ENCODE assay signal across 8 mouse cellular contexts in the genomic region with DNA sequence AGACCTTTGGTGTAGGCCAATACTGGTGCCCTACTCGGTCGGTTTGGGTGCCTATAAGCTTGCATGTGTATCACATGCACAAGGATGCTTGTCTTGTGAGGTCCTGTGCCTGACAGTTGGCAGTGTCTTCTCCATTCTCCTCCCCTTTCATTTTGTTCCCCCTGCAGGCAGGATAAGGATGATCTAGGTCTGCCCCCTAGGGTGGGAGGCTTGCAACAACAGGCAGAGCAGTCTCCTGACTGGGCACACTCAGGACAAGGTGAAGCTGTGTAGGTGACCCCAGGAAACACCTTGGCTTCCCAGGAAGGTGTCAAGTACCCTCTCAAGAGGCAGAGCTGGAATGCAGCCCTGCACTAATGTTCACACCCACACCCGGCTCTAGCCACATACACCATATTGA. TPM values are rescaled to one million over a fixed set of nuclear protein-coding genes. Genes with fewer than 3 reads are reported as not detected.
DNase-seq lines count a peak whose midpoint lies in the region; ATAC-seq and TF ChIP-seq lines count a peak whose summit lies in the region.

No protein-coding gene starts in this region.

- DNase-seq in CH12.LX (ENCODE audit: extremely low read depth) = peak; percentile 49
- peak; percentile 86 for DNase-seq in adrenal gland, adult 2 months
- peak; percentile 17 for DNase-seq in embryo, embryonic 11.5 days (ENCODE audit: low read depth, low spot score)
- DNase-seq in heart, adult 9 months (ENCODE audit: low spot score in 2 of 2) = peak; percentile 51 to 58
- peak; percentile 81 for DNase-seq in kidney, postnatal 0 days (ENCODE audit: low spot score)
- peak; percentile 77 to 84 for DNase-seq in lung, adult 18-20 months
- DNase-seq in ovary, postnatal 14 days (ENCODE audit: low spot score) = peak; percentile 46
- peak; percentile 12 to 53 for DNase-seq in thymus, postnatal 10 days (ENCODE audit: low spot score in 2 of 2)

- no peak for TF ChIP-seq POLR2A in CH12.LX (IDR thresholded peaks at IDR 0.05; ENCODE audit: low read depth, low read length)

- peaks cover 21 to 85% of the 10 kb centered on the region in 2 experiments for H3K36me3 ChIP-seq in CH12.LX (replicated peaks in 1 of 2; ENCODE audit: control insufficient read depth in 1 of 2, insufficient read depth in 1 of 2, low read length in 1 of 2)
- H3K36me3 ChIP-seq in kidney, postnatal 0 days (ENCODE audit: insufficient read depth, low read length) = no peaks in the 10 kb centered on the region

- peak; percentile 58 for ATAC-seq in kidney, postnatal 0 days (replicated peaks; ENCODE audit: low FRiP score, low read depth)

- no peak overlapping the region for H3K4me2 ChIP-seq in CH12.LX (ENCODE audit: insufficient read depth, low read depth, poor library complexity, severe bottlenecking)
- H3K4me2 ChIP-seq in kidney, postnatal 0 days (ENCODE audit: low read length) = no peak overlapping the region

- H3K4me1 ChIP-seq in CH12.LX (ENCODE audit: control insufficient read depth in 1 of 2, insufficient read depth in 2 of 2) = peaks cover 0 to 8% of the 10 kb centered on the region in 2 experiments; a peak in 2 of 4 replicates
- H3K4me1 ChIP-seq in kidney, postnatal 0 days (replicated peaks; ENCODE audit: insufficient read depth, low read length) = no peaks in the 10 kb centered on the region

- no peak for TF ChIP-seq EP300 in CH12.LX (IDR thresholded peaks at IDR 0.05; ENCODE audit: low read length)

- peak; percentile 75 for TF ChIP-seq RAD21 in CH12.LX (IDR thresholded peaks at IDR 0.05; ENCODE audit: low read depth, low read length)

- in situ Hi-C loops in CH12.LX (cut with MboI; ENCODE audit: low pct_ligation_motif_present, low pct_unique_long_range_greater_than_20kb, low sequenced_read_pairs) = no loop called here

- no peak overlapping the region for H3K27ac ChIP-seq in CH12.LX (ENCODE audit: insufficient read depth, low read depth)
- H3K27ac ChIP-seq in kidney, postnatal 0 days = no peak overlapping the region

- 41% methylated on average over 3 of the region's 3 CpGs for WGBS in kidney, postnatal 0 days

- no peaks in the 10 kb centered on the region for H3K79me2 ChIP-seq in CH12.LX (replicated peaks; ENCODE audit: control insufficient read depth, extremely low read depth, insufficient read depth, poor library complexity, severe bottlenecking)

- no peak overlapping the region for H3K4me3 ChIP-seq in CH12.LX (replicated peaks in 1 of 3; ENCODE audit: low read depth in 2 of 3, low read length in 2 of 3, poor library complexity in 1 of 3)
- no peak overlapping the region for H3K4me3 ChIP-seq in kidney, postnatal 0 days (replicated peaks; ENCODE audit: low read depth, low read length)

- TF ChIP-seq CTCF in CH12.LX (conservative IDR thresholded peaks at IDR 0.05 in 1 of 2, IDR thresholded peaks at IDR 0.05 in 1 of 2; ENCODE audit: low read depth in 2 of 2, low read length in 2 of 2) = peak; percentile 59 to 84
- TF ChIP-seq CTCF in kidney, postnatal 0 days (IDR thresholded peaks at IDR 0.05; ENCODE audit: low read depth) = peak; percentile 90

- H3K9ac ChIP-seq in CH12.LX (ENCODE audit: insufficient read depth, low read depth) = no peak overlapping the region
- H3K9ac ChIP-seq in kidney, postnatal 0 days (ENCODE audit: low read depth, low read length) = no peak overlapping the region

- dilution Hi-C loops in CH12.LX (cut with MboI; ENCODE audit: extremely low pct_ligation_motif_present, extremely low pct_unique_long_range_greater_than_20kb, low sequenced_read_pairs) = no loop called here

- H3K27me3 ChIP-seq in CH12.LX (replicated peaks) = no peaks in the 10 kb centered on the region
- H3K27me3 ChIP-seq in kidney, postnatal 0 days (ENCODE audit: insufficient read depth, low read length) = no peaks in the 10 kb centered on the region

- no peaks in the 10 kb centered on the region for H3K9me3 ChIP-seq in CH12.LX (replicated peaks; ENCODE audit: low read length)
- no peaks in the 10 kb centered on the region for H3K9me3 ChIP-seq in kidney, postnatal 0 days (replicated peaks; ENCODE audit: low read length)

TF ChIP-seq in CH12.LX, 34 proteins besides CTCF, POLR2A, EP300 and RAD21:
- TF ChIP-seq BHLHE40 (IDR thresholded peaks at IDR 0.05; ENCODE audit: low read depth, low read length) = no peak
- TF ChIP-seq JUND (conservative IDR thresholded peaks at IDR 0.05; ENCODE audit: low read depth, low read length) = no peak
- TF ChIP-seq IRF4 (IDR thresholded peaks at IDR 0.05; ENCODE audit: low read depth, low read length) = 0 out of 2 replicates have a peak, but pooled peaks have one; percentile 17
- peak; percentile 50 for TF ChIP-seq SMC3 (IDR thresholded peaks at IDR 0.05; ENCODE audit: low read depth, low read length)
- TF ChIP-seq CHD1 (IDR thresholded peaks at IDR 0.05; ENCODE audit: low read depth, low read length) = no peak
- no peak for TF ChIP-seq RCOR1 (conservative IDR thresholded peaks at IDR 0.05; ENCODE audit: low read depth, low read length)

RNA-seq across cellular contexts. Expression of gene Atg4b, which starts 24.3 kb away (rescaled TPM):
- total RNA-seq in CH12.LX (2012; rRNA removed) = 20.1 and 24.7 TPM in 2 replicates
- total RNA-seq in CH12.LX (2014; rRNA removed) = 21.4 and 29.3 TPM in 2 replicates
- polyA plus RNA-seq in CH12.LX (2012; ENCODE audit: insufficient read length, low read depth) = 55.1 and 57.2 TPM in 2 replicates
- 10 to 100 TPM; 73.5 to 87.9 TPM for total RNA-seq in adrenal gland, adult 2 months (2021)
- 43.7 and 50.8 TPM in 2 replicates for polyA plus RNA-seq in adrenal gland, adult 2 months (2012; rRNA removed)
- 84.6 and 88.4 TPM in 2 replicates for polyA plus RNA-seq in kidney, postnatal 0 days (2015; fragmentation: Nextera tagmentation; extraction: Ambion mirVana)

RNA-seq across cellular contexts. Expression of gene Thap4, which starts 27.7 kb away (rescaled TPM):
- total RNA-seq in CH12.LX (2012; rRNA removed) (45.3 and 50.2 TPM in 2 replicates), CH12.LX (2014; rRNA removed) (32.4 and 35.8 TPM in 2 replicates)
- 52.4 and 53.0 TPM in 2 replicates for polyA plus RNA-seq in CH12.LX (2012; ENCODE audit: insufficient read length, low read depth)
- total RNA-seq in adrenal gland, adult 2 months (2021) = 10 to 100 TPM; 49.2 to 52.0 TPM
- 44.0 and 45.1 TPM in 2 replicates for polyA plus RNA-seq in adrenal gland, adult 2 months (2012; rRNA removed)
- polyA plus RNA-seq in kidney, postnatal 0 days (2015; fragmentation: Nextera tagmentation; extraction: Ambion mirVana) = 82.5 and 82.9 TPM in 2 replicates

RNA-seq across cellular contexts. Expression of gene Bok, which starts 41.5 kb away (rescaled TPM):
- total RNA-seq in CH12.LX (2012; rRNA removed) (0.08 and 0.17 TPM in 2 replicates), CH12.LX (2014; rRNA removed) (not detected in 2 replicates)
- not detected in 2 replicates for polyA plus RNA-seq in CH12.LX (2012; ENCODE audit: insufficient read length, low read depth)
- 10 to 100 TPM in 1 of 2 experiments, 1 to 10 TPM in 1; 8.9 to 16.4 TPM for total RNA-seq in adrenal gland, adult 2 months (2021)
- polyA plus RNA-seq in adrenal gland, adult 2 months (2012; rRNA removed) = 54.5 and 93.1 TPM in 2 replicates
- polyA plus RNA-seq in kidney, postnatal 0 days (2015; fragmentation: Nextera tagmentation; extraction: Ambion mirVana) = 106 and 109 TPM in 2 replicates

Comparison
In these comparisons a context has a peak if more than half of its experiments do, and no peak if none do; other contexts are left out.
1. DNase-seq: peak in every context shown above with its lines; median percentile 86 in adrenal gland, adult 2 months; 81 in kidney, postnatal 0 days; 80 in lung, adult 18-20 months; 54 in heart, adult 9 months; 49 in CH12.LX; 46 in ovary, postnatal 14 days; 32 in thymus, postnatal 10 days; 17 in embryo, embryonic 11.5 days.
2. RNA of gene Bok, which starts 41.5 kb away (polyA plus RNA-seq): 106 to 109 TPM in kidney, postnatal 0 days and 54.5 to 93.1 TPM in adrenal gland, adult 2 months; not detected in CH12.LX; every median in the first group is over 10 times any median in the second.